Mouse (Mus musculus): ENCODE results near the gene Zfp810.
"Not testable (repeated sequence)": the region's sequence is repeated elsewhere in the genome, so short reads cannot be mapped to it uniquely, and the experiment has no call there.

Gene Zfp810

GRCm38 (mm10) chr9:22307156-22307919 lies at the start of gene Zfp810:
Gene Zfp810 (minus strand): TSS chr9:22307648.
- in situ Hi-C loops (cut with MboI) = no loop called here

GRCm38 (mm10) chr9:22355919-22356318 lies 48.5 kb upstream of the Zfp810 start:
- in situ Hi-C loops (cut with MboI) = no loop called here

GRCm38 (mm10) chr9:22353901-22354300 lies 46.5 kb upstream of the Zfp810 start:
- in situ Hi-C loops (cut with MboI) = no loop called here

GRCm38 (mm10) chr9:22353465-22353864 lies 46.0 kb upstream of the Zfp810 start:
- in situ Hi-C loops (cut with MboI) = no loop called here

- in situ Hi-C loops (cut with MboI) = no loop called here
These were observed 32.9 kb upstream of the Zfp810 start for GRCm38 (mm10) chr9:22340331-22340730.

GRCm38 (mm10) chr9:22337217-22337616 lies 29.8 kb upstream of the Zfp810 start:
- in situ Hi-C loops (cut with MboI) = no loop called here

- in situ Hi-C loops (cut with MboI) = no loop called here
These were observed 20.3 kb upstream of the Zfp810 start for GRCm38 (mm10) chr9:22327475-22328387.

- in situ Hi-C loops (cut with MboI) = no loop called here
These were observed 19.6 kb upstream of the Zfp810 start for GRCm38 (mm10) chr9:22327099-22327474.

- in situ Hi-C loops (cut with MboI) = no loop called here
These were observed 17.1 kb upstream of the Zfp810 start for GRCm38 (mm10) chr9:22324579-22324978.

GRCm38 (mm10) chr9:22322381-22323211 lies 15.1 kb upstream of the Zfp810 start:
- in situ Hi-C loops (cut with MboI) = no loop called here

GRCm38 (mm10) chr9:22319109-22319508 lies 11.7 kb upstream of the Zfp810 start:
- in situ Hi-C loops (cut with MboI) = no loop called here

- in situ Hi-C loops (cut with MboI) = not testable (repeated sequence)
These were observed 8.6 kb upstream of the Zfp810 start for GRCm38 (mm10) chr9:22316047-22316446.

- in situ Hi-C loops (cut with MboI) = no loop called here
These were observed 6.6 kb upstream of the Zfp810 start for GRCm38 (mm10) chr9:22314066-22314465.

- in situ Hi-C loops (cut with MboI) = no loop called here
These were observed 5.8 kb upstream of the Zfp810 start for GRCm38 (mm10) chr9:22313218-22313617.

- in situ Hi-C loops (cut with MboI) = no loop called here
These were observed 2.2 kb upstream of the Zfp810 start for GRCm38 (mm10) chr9:22309651-22310050.

- in situ Hi-C loops (cut with MboI) = not testable (repeated sequence)
These were observed 443 bp upstream of the Zfp810 start for GRCm38 (mm10) chr9:22307920-22308262.

- in situ Hi-C loops (cut with MboI) = no loop called here
These were observed 722 bp downstream of the Zfp810 start for GRCm38 (mm10) chr9:22306726-22307125.

- in situ Hi-C loops (cut with MboI) = no loop called here
These were observed 5.2 kb downstream of the Zfp810 start for GRCm38 (mm10) chr9:22302199-22302598.

GRCm38 (mm10) chr9:22278733-22279132 lies 28.7 kb downstream of the Zfp810 start:
- in situ Hi-C loops (cut with MboI) = no loop called here

- in situ Hi-C loops (cut with MboI) = no loop called here
These were observed 38.6 kb downstream of the Zfp810 start for GRCm38 (mm10) chr9:22268886-22269285.

GRCm38 (mm10) chr9:22262611-22263010 lies 44.8 kb downstream of the Zfp810 start:
- in situ Hi-C loops (cut with MboI) = no loop called here

GRCm38 (mm10) chr9:22261594-22261993 lies 45.9 kb downstream of the Zfp810 start:
- in situ Hi-C loops (cut with MboI) = no loop called here
